Mouse (Mus musculus) liver, embryonic 14.5 days (tissue): ENCODE results near the gene Gm21764. TPM values are rescaled to one million over a fixed set of nuclear protein-coding genes. Genes with fewer than 3 reads are reported as not detected.
"Not testable (repeated sequence)": the region's sequence is repeated elsewhere in the genome, so short reads cannot be mapped to it uniquely, and the experiment has no call there.

Experiments used
- ATAC-seq: fragments of 200-750 bp; cut with Nextera tagmentation; 2 replicates; pipeline ENCODE4 v1.8.0; 2017; ENCODE audit warnings: moderate number of reproducible peaks, mild to moderate bottlenecking, moderate library complexity; ENCODE audit not compliant: insufficient read depth
- DNase-seq, 3 experiments: peaks; one replicate each; pipeline ENCODE4 v3.0.0-alpha.2; 2012 to 2013; ENCODE audit warnings: low read depth in 3 of 3, low spot score in 3 of 3
- H3K27ac ChIP-seq: fragments of 300-500 bp; sonication (generic); 2 replicates; pipeline ENCODE4 v1.5.1; 2014; ENCODE audit warnings: moderate library complexity, mild to moderate bottlenecking, control low read depth, inconsistent platforms
- H3K27me3 ChIP-seq: fragments of 300-500 bp; sonication (generic); 2 replicates; pipeline ENCODE4 v1.6.1; 2014; ENCODE audit warnings: mild to moderate bottlenecking, low read length, moderate library complexity; ENCODE audit not compliant: control insufficient read depth, insufficient read depth
- H3K36me3 ChIP-seq: fragments of 300-500 bp; sonication (generic); replicated peaks from 2 replicates; pipeline ENCODE4 v1.6.1; 2014; ENCODE audit warnings: low read depth; ENCODE audit not compliant: control insufficient read depth, insufficient read depth
- H3K4me1 ChIP-seq, 2 experiments: fragments of 200-500 bp in 1 of 2; fragments of 300-500 bp in 1 of 2; sonication (generic) in 1 of 2; replicated peaks; 2 replicates each; pipeline ENCODE4 v1.6.1; 2012 to 2014; ENCODE audit warnings: antibody characterized with exemption in 1 of 2, inconsistent platforms in 1 of 2, low read length in 1 of 2; ENCODE audit not compliant: control insufficient read depth in 2 of 2, insufficient read depth in 2 of 2
- H3K4me2 ChIP-seq: fragments of 300-500 bp; sonication (generic); 2 replicates; pipeline ENCODE4 v1.6.1; 2014; ENCODE audit warnings: low read depth, mild to moderate bottlenecking, control low read depth, moderate library complexity
- H3K4me3 ChIP-seq, 2 experiments: fragments of 200-500 bp in 1 of 2; fragments of 300-500 bp in 1 of 2; sonication (generic) in 1 of 2; 2 replicates each; pipeline ENCODE4 v1.5.1; 2012 to 2014; ENCODE audit warnings: low read depth in 2 of 2, low read length in 2 of 2, mild to moderate bottlenecking in 2 of 2, control low read depth in 1 of 2, inconsistent platforms in 1 of 2, moderate library complexity in 1 of 2; ENCODE audit not compliant: insufficient read depth in 1 of 2
- H3K9ac ChIP-seq: fragments of 300-500 bp; sonication (generic); replicated peaks from 2 replicates; pipeline ENCODE4 v1.6.1; 2014; ENCODE audit warnings: mild to moderate bottlenecking, control low read depth, moderate library complexity
- H3K9me3 ChIP-seq: fragments of 300-500 bp; sonication (generic); 2 replicates; pipeline ENCODE4 v1.6.1; 2016; ENCODE audit warnings: low read length, mixed read lengths; ENCODE audit not compliant: control insufficient read depth
- WGBS: fragments of 180-500 bp; shearing (Covaris S2); extraction: QIAGEN DNeasy Blood & Tissue Kit; methylation state at CpG from one replicate; pipeline ENCODE4 v1.1.7; 2014; ENCODE audit not compliant: insufficient replicate concordance; 5-methylcytosine and 5-hydroxymethylcytosine counted together
- polyA plus RNA-seq, 2 experiments: library from polyadenylated mRNA; depleted of rRNA in 1 of 2; stranded (reverse) in 1 of 2; unstranded in 1 of 2; fragments of >200 nt; fragmentation: Nextera tagmentation in 1 of 2; extraction: Ambion mirVana in 1 of 2; gene quantifications; 2 replicates each; pipeline versions ENCODE4 v1.2.1 to v1.2.3; 2012 to 2014

The Gm21764 gene
- not detected in 2 replicates for polyA plus RNA-seq (2012; rRNA removed)
- polyA plus RNA-seq (2014; fragmentation: Nextera tagmentation; extraction: Ambion mirVana), result not detected in 2 replicates

GRCm38 (mm10) chrY:18061712-18062111 is at the start of gene Gm21764:
Gm21764 (minus strand) TSS chrY:18061812.
- not testable (repeated sequence) for DNase-seq, H3K36me3 ChIP-seq, H3K9ac ChIP-seq, H3K27me3 ChIP-seq, H3K9me3 ChIP-seq, H3K27ac ChIP-seq, ATAC-seq, H3K4me3 ChIP-seq, H3K4me2 ChIP-seq, H3K4me1 ChIP-seq
- no CpG with 5 or more reads among the region's 3 CpGs for WGBS

- not testable (repeated sequence) for DNase-seq
Observed at GRCm38 (mm10) chrY:18088816-18089215, 27.2 kb upstream of the Gm21764 start, which contains the start of gene Ssty1. Ssty1 (plus strand) TSS chrY:18089116.

More at GRCm38 (mm10) chrY:18088816-18089215, 27.2 kb upstream of the Gm21764 start, which contains the start of gene Ssty1:
- not testable (repeated sequence) for H3K4me1 ChIP-seq, H3K4me3 ChIP-seq, H3K36me3 ChIP-seq, H3K27ac ChIP-seq, H3K9me3 ChIP-seq, H3K27me3 ChIP-seq, H3K9ac ChIP-seq, ATAC-seq, H3K4me2 ChIP-seq

Other genes starting within 250 kb of the Gm21764 start
- not detected in 2 replicates for gene Gm21904, start 215.5 kb downstream of the Gm21764 start, polyA plus RNA-seq (2012; rRNA removed)
- gene Gm21904, start 215.5 kb downstream of the Gm21764 start, polyA plus RNA-seq (2014; fragmentation: Nextera tagmentation; extraction: Ambion mirVana), result not detected in 2 replicates
- gene Gm20772, start 187.1 kb downstream of the Gm21764 start, polyA plus RNA-seq (2012; rRNA removed), result not detected in 2 replicates
- gene Gm20772, start 187.1 kb downstream of the Gm21764 start, polyA plus RNA-seq (2014; fragmentation: Nextera tagmentation; extraction: Ambion mirVana), result not detected in 2 replicates
- gene Gm20831, start 187.1 kb downstream of the Gm21764 start, polyA plus RNA-seq (2012; rRNA removed), result not detected in 2 replicates
- gene Gm20831, start 187.1 kb downstream of the Gm21764 start, polyA plus RNA-seq (2014; fragmentation: Nextera tagmentation; extraction: Ambion mirVana), result not detected in 2 replicates
- not detected in 2 replicates for gene Srsy, start 124.5 kb downstream of the Gm21764 start, polyA plus RNA-seq (2012; rRNA removed)
- gene Srsy, start 124.5 kb downstream of the Gm21764 start, polyA plus RNA-seq (2014; fragmentation: Nextera tagmentation; extraction: Ambion mirVana), result not detected in 2 replicates
- not detected in 2 replicates for gene Ssty1, start 27.3 kb upstream of the Gm21764 start, polyA plus RNA-seq (2012; rRNA removed)
- gene Ssty1, start 27.3 kb upstream of the Gm21764 start, polyA plus RNA-seq (2014; fragmentation: Nextera tagmentation; extraction: Ambion mirVana), result not detected in 2 replicates